Mouse (Mus musculus): ENCODE results near the gene Rpl36-ps4.

Rpl36-ps4 gene

GRCm38 (mm10) chr17:87920677-87921076, at the start of gene Rpl36-ps4:
TSS of gene Rpl36-ps4 (plus strand) at chr17:87920977.
- in situ Hi-C loops (cut with MboI, MseI): no loop called here

GRCm38 (mm10) chr17:87871461-87872126, 49.2 kb upstream of the Rpl36-ps4 start:
- in situ Hi-C loops (cut with MboI, MseI): no loop called here

- in situ Hi-C loops (cut with MboI, MseI): no loop called here
Observed at GRCm38 (mm10) chr17:87872286-87872685, 48.5 kb upstream of the Rpl36-ps4 start.

GRCm38 (mm10) chr17:87873456-87873855, 47.3 kb upstream of the Rpl36-ps4 start:
- in situ Hi-C loops (cut with MboI, MseI): no loop called here

- in situ Hi-C loops (cut with MboI, MseI): no loop called here
Observed at GRCm38 (mm10) chr17:87873943-87874342, 46.8 kb upstream of the Rpl36-ps4 start.

- in situ Hi-C loops (cut with MboI, MseI): no loop called here
Observed at GRCm38 (mm10) chr17:87875346-87875920, 45.3 kb upstream of the Rpl36-ps4 start.

- in situ Hi-C loops (cut with MboI, MseI): no loop called here
Observed at GRCm38 (mm10) chr17:87876295-87877000, 44.3 kb upstream of the Rpl36-ps4 start.

- in situ Hi-C loops (cut with MboI, MseI): no loop called here
Observed at GRCm38 (mm10) chr17:87877207-87878073, 43.3 kb upstream of the Rpl36-ps4 start.

GRCm38 (mm10) chr17:87878556-87879483, 42.0 kb upstream of the Rpl36-ps4 start:
- in situ Hi-C loops (cut with MboI, MseI): no loop called here

GRCm38 (mm10) chr17:87879484-87880225, 41.1 kb upstream of the Rpl36-ps4 start:
- in situ Hi-C loops (cut with MboI, MseI): loop anchor here (5.0 kb wide), 2 partner anchors 37 to 68 kb away; no protein-coding TSS in a partner anchor

- in situ Hi-C loops (cut with MboI, MseI): loop anchor here (5.0 kb wide), 2 partner anchors 40 to 65 kb away; no protein-coding TSS in a partner anchor
Observed at GRCm38 (mm10) chr17:87882594-87882993, 38.2 kb upstream of the Rpl36-ps4 start.

- in situ Hi-C loops (cut with MboI, MseI): loop anchor here in 1 of 2 experiments (10.0 kb wide), 1 partner anchor 1832 kb away; no protein-coding TSS in a partner anchor
Observed at GRCm38 (mm10) chr17:87897175-87897574, 23.6 kb upstream of the Rpl36-ps4 start.

GRCm38 (mm10) chr17:87900677-87901076, 20.1 kb upstream of the Rpl36-ps4 start:
- in situ Hi-C loops (cut with MboI, MseI): loop anchor here in 1 of 2 experiments (10.0 kb wide), 1 partner anchor 666 kb away; no protein-coding TSS in a partner anchor

- in situ Hi-C loops (cut with MboI, MseI): loop anchor here in 1 of 2 experiments (10.0 kb wide), 1 partner anchor 666 kb away; no protein-coding TSS in a partner anchor
Observed at GRCm38 (mm10) chr17:87901163-87901562, 19.6 kb upstream of the Rpl36-ps4 start.

GRCm38 (mm10) chr17:87903213-87903612, 17.6 kb upstream of the Rpl36-ps4 start:
- in situ Hi-C loops (cut with MboI, MseI): loop anchor here in 1 of 2 experiments (10.0 kb wide), 1 partner anchor 668 kb away; no protein-coding TSS in a partner anchor

GRCm38 (mm10) chr17:87903725-87904124, 17.1 kb upstream of the Rpl36-ps4 start:
- in situ Hi-C loops (cut with MboI, MseI): loop anchor here in 1 of 2 experiments (10.0 kb wide), 1 partner anchor 669 kb away; no protein-coding TSS in a partner anchor

GRCm38 (mm10) chr17:87915386-87915785, 5.4 kb upstream of the Rpl36-ps4 start:
- in situ Hi-C loops (cut with MboI, MseI): no loop called here

GRCm38 (mm10) chr17:87918121-87918520, 2.7 kb upstream of the Rpl36-ps4 start:
- in situ Hi-C loops (cut with MboI, MseI): no loop called here

- in situ Hi-C loops (cut with MboI, MseI): loop anchor here in 1 of 2 experiments (10.0 kb wide), 1 partner anchor 310 kb away; no protein-coding TSS in a partner anchor
Observed at GRCm38 (mm10) chr17:87934326-87934725, 13.5 kb downstream of the Rpl36-ps4 start.
